Mouse (Mus musculus) MN1 (cell line): Measurements from ENCODE around the gene Atp7a.

Experiments used
- DNase-seq: peaks from one replicate; pipeline ENCODE4 v3.0.0-alpha.2; 2016; ENCODE audit warnings: low spot score

Gene Atp7a

GRCm38 (mm10) chrX:106171106-106171852 lies 144.2 kb downstream of the Atp7a start:
- peak; percentile 73 for DNase-seq

GRCm38 (mm10) chrX:106171853-106172154 lies 144.7 kb downstream of the Atp7a start:
- DNase-seq: no peak
